Mouse (Mus musculus) frontal cortex, postnatal 10 days (tissue): ENCODE measurements around the gene Wfikkn2.

ENCODE experiments used
- DNase-seq, 2 experiments: peaks; one replicate each; pipeline ENCODE4 v3.0.0; 2022; ENCODE audit warnings: low spot score in 2 of 2, mixed read lengths in 1 of 2

The Wfikkn2 gene

DNA sequence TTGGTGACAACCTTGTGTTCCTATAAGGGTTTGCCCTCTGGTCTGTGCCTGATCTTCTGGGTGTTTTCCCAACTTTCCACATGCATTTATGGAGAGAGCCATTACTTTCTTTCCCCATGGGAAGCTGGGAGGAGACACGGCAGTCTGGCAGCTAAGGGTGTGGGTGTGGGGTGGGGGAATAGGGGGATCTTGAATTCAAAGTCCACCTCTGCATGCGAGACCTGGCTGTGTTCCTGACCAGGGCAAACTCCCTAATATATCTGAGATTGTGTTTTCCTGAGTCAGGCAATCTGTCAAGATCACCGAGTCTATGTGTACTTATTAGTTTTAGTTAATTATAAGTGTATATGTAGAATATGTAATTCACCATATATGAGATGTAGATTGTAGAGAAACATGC is 49.5 kb downstream of the Wfikkn2 start:
- DNase-seq = no peak

DNA sequence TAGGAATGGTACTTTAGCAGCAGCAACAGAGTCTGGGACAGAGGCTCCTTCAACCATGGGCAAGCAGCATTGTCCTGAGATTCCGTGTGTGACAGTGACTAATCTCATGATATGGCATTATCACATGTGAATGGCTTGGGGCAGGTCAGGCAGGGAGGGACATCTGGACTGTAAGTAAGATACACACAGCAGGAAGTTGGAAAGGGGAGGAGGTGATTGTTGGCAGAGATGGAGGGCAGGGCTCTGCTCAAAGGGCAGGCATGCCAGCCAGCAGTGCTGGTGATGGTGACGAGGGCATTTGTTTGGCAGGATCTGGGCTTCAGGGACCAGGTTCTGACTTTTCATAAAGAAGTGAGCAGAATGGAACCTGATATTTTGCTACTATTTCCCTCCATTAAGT is 52.7 kb downstream of the Wfikkn2 start:
- DNase-seq = no peak

GRCm38 (mm10) chr11:94190665-94191064 is 55.1 kb downstream of the Wfikkn2 start:
- no peak for DNase-seq

- no peak for DNase-seq
Observed at GRCm38 (mm10) chr11:94189579-94189978, 56.2 kb downstream of the Wfikkn2 start.
